Mouse (Mus musculus): Measurements from ENCODE around the gene Tasp1. TPM values are rescaled to one million over a fixed set of nuclear protein-coding genes. Genes with fewer than 3 reads are reported as not detected.
"Not testable (repeated sequence)": the region's sequence is repeated elsewhere in the genome, so short reads cannot be mapped to it uniquely, and the experiment has no call there.

Gene Tasp1
- polyA plus RNA-seq, 1 experiment from 2014 or later: 12.8 TPM

DNA sequence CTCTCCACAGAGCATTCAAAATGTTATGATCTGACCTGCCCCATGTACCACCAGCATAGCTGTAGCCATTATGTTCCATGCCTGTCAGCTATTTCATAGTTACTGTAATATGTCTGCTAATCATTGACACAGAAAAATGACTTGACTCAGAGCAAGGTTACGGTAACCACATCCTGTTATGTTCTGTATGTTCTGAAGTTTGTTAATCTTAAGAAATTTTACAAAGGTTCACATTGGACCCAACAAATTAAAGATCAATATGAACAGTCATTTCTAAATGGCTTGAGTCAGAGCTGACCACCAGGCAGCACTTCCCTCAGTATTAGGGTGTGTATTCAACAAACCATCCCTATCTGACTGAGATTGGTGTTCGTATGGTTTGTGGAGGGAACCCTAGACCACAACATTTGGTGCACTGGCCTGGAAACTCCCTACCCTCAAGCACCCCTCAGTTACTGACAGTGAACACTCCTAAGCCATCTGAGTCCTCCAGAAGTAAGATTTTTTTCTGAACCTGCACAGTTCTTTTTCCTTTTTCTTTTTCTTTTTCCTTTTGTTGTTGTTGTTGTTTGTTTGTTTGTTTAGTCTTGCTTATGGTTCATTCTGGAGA is 24.0 kb downstream of the Tasp1 start:
- Histone ChIP-seq H3K4me1 (no peaks in the 10 kb centered on the region), H3K9me3 (no peaks in the 10 kb centered on the region), H3K9ac (no peak overlapping the region), H3K4me3 (no peak overlapping the region), H3K27ac (no peak overlapping the region), H3K4me2 (replicated peaks) (no peak overlapping the region), H3K27me3 (replicated peaks) (no peaks in the 10 kb centered on the region), H3K36me3 (peaks cover 9% of the 10 kb centered on the region)
- no peak for ATAC-seq (ENCODE audit: low FRiP score, low read depth)
- WGBS: 89% methylated on average over 2 of the region's 2 CpGs

GRCm38 (mm10) chr2:140042081-140042480 is 24.5 kb downstream of the Tasp1 start:
- H3K27me3 ChIP-seq (replicated peaks): no peaks in the 10 kb centered on the region
- H3K4me3 ChIP-seq: no peak overlapping the region
- no peak for ATAC-seq (ENCODE audit: low FRiP score, low read depth)
- 87% methylated on average over 10 of the region's 10 CpGs for WGBS
- H3K4me1 ChIP-seq: no peaks in the 10 kb centered on the region
- no peak overlapping the region for H3K27ac ChIP-seq
- peaks cover 5% of the 10 kb centered on the region for H3K36me3 ChIP-seq
- H3K4me2 ChIP-seq (replicated peaks): no peak overlapping the region
- H3K9me3 ChIP-seq: no peaks in the 10 kb centered on the region
- H3K9ac ChIP-seq: no peak overlapping the region

DNA sequence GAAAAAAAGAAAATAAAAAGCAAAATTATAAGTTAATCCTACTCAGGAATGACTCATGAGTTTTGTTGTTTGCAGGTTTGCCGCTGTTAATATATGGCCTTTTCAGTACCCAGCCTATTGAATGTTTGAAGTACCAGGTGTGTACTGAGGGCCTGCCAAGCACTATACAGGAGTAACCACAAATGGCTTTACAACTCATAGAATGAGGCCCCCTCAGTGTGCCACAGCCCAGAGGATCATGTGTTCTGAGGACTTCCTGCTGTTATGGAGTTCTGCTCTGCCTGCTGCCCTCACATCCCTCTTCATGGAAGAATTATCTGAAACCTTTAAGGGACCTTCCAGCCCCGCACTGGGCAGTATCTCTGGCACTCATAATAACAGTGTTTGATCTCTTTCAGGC is 29.1 kb downstream of the Tasp1 start:
- ATAC-seq (ENCODE audit: low FRiP score, low read depth): no peak
- no peaks in the 10 kb centered on the region; the same call in none of the 2 replicates for H3K36me3 ChIP-seq
- H3K9ac ChIP-seq: no peak overlapping the region
- no peaks in the 10 kb centered on the region for H3K4me1 ChIP-seq
- no peak overlapping the region for H3K4me2 ChIP-seq (replicated peaks)
- H3K9me3 ChIP-seq: no peaks in the 10 kb centered on the region
- no peak overlapping the region for H3K27ac ChIP-seq
- 76% methylated on average over 2 of the region's 2 CpGs for WGBS
- no peaks in the 10 kb centered on the region for H3K27me3 ChIP-seq (replicated peaks)
- H3K4me3 ChIP-seq: no peak overlapping the region

DNA sequence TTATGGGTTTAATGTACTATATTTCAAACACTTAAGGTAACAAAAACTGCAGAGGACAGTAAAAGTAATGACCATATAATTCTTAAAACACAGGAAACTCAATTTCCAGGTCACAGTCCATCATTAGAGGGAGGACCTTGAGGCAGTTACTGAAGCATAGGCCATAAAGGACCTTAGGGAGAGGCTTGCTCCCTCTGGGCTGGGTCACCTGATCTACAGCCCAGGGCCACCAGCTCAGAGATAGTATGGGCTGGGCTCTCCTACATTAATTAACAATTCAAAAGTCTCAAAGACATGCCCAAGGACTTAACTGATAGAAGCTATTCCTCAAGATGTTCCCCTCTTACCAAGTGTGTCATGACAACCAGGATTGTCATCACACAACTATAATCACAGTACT is 29.8 kb downstream of the Tasp1 start:
- no peak overlapping the region for H3K9ac ChIP-seq
- H3K4me3 ChIP-seq: no peak overlapping the region
- no peaks in the 10 kb centered on the region; the same call in none of the 2 replicates for H3K36me3 ChIP-seq
- H3K27ac ChIP-seq: no peak overlapping the region
- no peak for ATAC-seq (ENCODE audit: low FRiP score, low read depth)
- no peak overlapping the region for H3K4me2 ChIP-seq (replicated peaks)
- no peaks in the 10 kb centered on the region for H3K9me3 ChIP-seq
- H3K27me3 ChIP-seq (replicated peaks): no peaks in the 10 kb centered on the region
- no peaks in the 10 kb centered on the region for H3K4me1 ChIP-seq

DNA sequence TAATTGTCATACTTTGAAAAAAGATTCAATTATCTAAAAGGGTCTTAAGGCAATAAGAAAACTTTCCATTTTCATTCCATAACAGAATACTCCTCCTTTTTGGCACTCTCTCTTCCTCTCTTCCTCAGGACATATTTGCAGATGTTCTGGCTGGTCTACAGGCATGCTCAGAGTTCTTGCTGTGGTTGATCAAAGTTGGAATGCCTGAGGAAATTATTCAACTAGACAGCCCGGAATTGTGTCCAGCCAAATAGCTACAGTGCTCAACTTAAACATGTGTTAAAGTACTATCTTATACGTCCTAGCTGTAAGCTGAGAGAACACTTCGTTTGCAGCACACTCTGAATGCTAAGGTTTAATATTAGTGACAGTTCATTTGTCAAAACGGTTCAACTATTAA is 41.7 kb downstream of the Tasp1 start:
- no peak for ATAC-seq (ENCODE audit: low FRiP score, low read depth)
- Histone ChIP-seq H3K9ac (no peak overlapping the region), H3K27me3 (replicated peaks) (no peaks in the 10 kb centered on the region), H3K27ac (no peak overlapping the region), H3K4me3 (no peak overlapping the region), H3K36me3 (peaks cover 6% of the 10 kb centered on the region; the same call in 1 of the 2 replicates), H3K9me3 (no peaks in the 10 kb centered on the region), H3K4me1 (no peaks in the 10 kb centered on the region), H3K4me2 (replicated peaks) (no peak overlapping the region)
- WGBS: 79% methylated on average over 4 of the region's 4 CpGs

- Histone ChIP-seq H3K4me1 (no peaks in the 10 kb centered on the region), H3K9me3 (no peaks in the 10 kb centered on the region)
- ATAC-seq (ENCODE audit: low FRiP score, low read depth): no peak
Observed at GRCm38 (mm10) chr2:140007406-140007805, 59.2 kb downstream of the Tasp1 start.

GRCm38 (mm10) chr2:139998170-139998569 is 68.4 kb downstream of the Tasp1 start:
- no peak overlapping the region for H3K9ac ChIP-seq
- no peaks in the 10 kb centered on the region; the same call in 1 of the 2 replicates for H3K36me3 ChIP-seq
- H3K27me3 ChIP-seq (replicated peaks): no peaks in the 10 kb centered on the region
- H3K4me3 ChIP-seq: no peak overlapping the region
- 86% methylated on average over 2 of the region's 2 CpGs for WGBS
- no peaks in the 10 kb centered on the region for H3K9me3 ChIP-seq
- no peak overlapping the region for H3K27ac ChIP-seq
- H3K4me1 ChIP-seq: no peaks in the 10 kb centered on the region
- ATAC-seq (ENCODE audit: low FRiP score, low read depth): no peak
- H3K4me2 ChIP-seq (replicated peaks): no peak overlapping the region

More at GRCm38 (mm10) chr2:140007406-140007805, 59.2 kb downstream of the Tasp1 start:
- Histone ChIP-seq H3K4me3 (no peak overlapping the region), H3K36me3 (no peaks in the 10 kb centered on the region), H3K27ac (no peak overlapping the region), H3K27me3 (replicated peaks) (no peaks in the 10 kb centered on the region), H3K4me2 (replicated peaks) (no peak overlapping the region), H3K9ac (no peak overlapping the region)
- WGBS: 93% methylated on average over 3 of the region's 3 CpGs

- H3K4me1 ChIP-seq; H3K9me3 ChIP-seq; H3K9ac ChIP-seq; H3K36me3 ChIP-seq; H3K4me2 ChIP-seq (replicated peaks); H3K27ac ChIP-seq; H3K4me3 ChIP-seq; ATAC-seq (ENCODE audit: low FRiP score, low read depth); H3K27me3 ChIP-seq (replicated peaks): not testable (repeated sequence)
- WGBS: 97% methylated on average over 1 of the region's 1 CpGs
Observed at GRCm38 (mm10) chr2:139989907-139990306, 76.7 kb downstream of the Tasp1 start.

GRCm38 (mm10) chr2:139967451-139967850 is 99.2 kb downstream of the Tasp1 start:
- Histone ChIP-seq H3K27ac (no peak overlapping the region), H3K9ac (no peak overlapping the region), H3K4me1 (no peaks in the 10 kb centered on the region), H3K4me2 (replicated peaks) (no peak overlapping the region), H3K9me3 (no peaks in the 10 kb centered on the region), H3K4me3 (no peak overlapping the region), H3K27me3 (replicated peaks) (no peaks in the 10 kb centered on the region), H3K36me3 (no peaks in the 10 kb centered on the region)
- WGBS: 76% methylated on average over 2 of the region's 2 CpGs
- no peak for ATAC-seq (ENCODE audit: low FRiP score, low read depth)

DNA sequence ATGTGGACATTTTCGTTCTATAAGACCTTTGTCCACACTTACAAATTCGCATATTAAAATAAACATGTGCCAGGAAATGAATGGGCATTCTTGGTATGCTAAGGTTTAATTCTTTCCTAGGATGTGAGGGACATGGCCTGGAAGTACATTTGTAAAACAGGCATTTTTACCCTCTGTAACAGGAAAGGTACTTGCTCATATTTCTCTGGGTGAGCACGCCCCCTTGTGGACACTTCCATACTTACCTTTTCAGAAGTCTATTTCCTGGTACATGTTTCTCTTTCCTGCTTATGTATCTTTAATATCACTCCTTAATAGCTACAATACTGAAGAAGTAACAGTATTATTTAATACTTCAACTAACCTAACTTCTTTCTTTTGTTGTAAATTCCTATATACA is 100.3 kb downstream of the Tasp1 start:
- 61% methylated on average over 3 of the region's 3 CpGs for WGBS
- Histone ChIP-seq H3K9ac (no peak overlapping the region), H3K4me3 (no peak overlapping the region), H3K36me3 (no peaks in the 10 kb centered on the region), H3K27me3 (replicated peaks) (no peaks in the 10 kb centered on the region), H3K4me1 (no peaks in the 10 kb centered on the region), H3K9me3 (no peaks in the 10 kb centered on the region), H3K4me2 (replicated peaks) (no peak overlapping the region), H3K27ac (no peak overlapping the region)
- ATAC-seq (ENCODE audit: low FRiP score, low read depth): no peak

GRCm38 (mm10) chr2:139948843-139949242 is 117.8 kb downstream of the Tasp1 start:
- Histone ChIP-seq H3K27me3 (replicated peaks) (no peaks in the 10 kb centered on the region), H3K4me3 (no peak overlapping the region), H3K9me3 (no peaks in the 10 kb centered on the region), H3K36me3 (no peaks in the 10 kb centered on the region; the same call in 1 of the 2 replicates), H3K9ac (no peak overlapping the region), H3K27ac (no peak overlapping the region), H3K4me2 (replicated peaks) (no peak overlapping the region), H3K4me1 (no peaks in the 10 kb centered on the region)
- 0 out of 2 replicates have a peak, but pooled peaks have one; percentile 58 for ATAC-seq (ENCODE audit: low FRiP score, low read depth)
- 64% methylated on average over 1 of the region's 1 CpGs for WGBS

GRCm38 (mm10) chr2:139937581-139937980 is 129.0 kb downstream of the Tasp1 start:
- 25% methylated on average over 2 of the region's 2 CpGs for WGBS
- 0 out of 2 replicates have a peak, but pooled peaks cover 4% of the 10 kb centered on the region for H3K36me3 ChIP-seq

GRCm38 (mm10) chr2:139934577-139934976 is 132.0 kb downstream of the Tasp1 start:
- 78% methylated on average over 10 of the region's 10 CpGs for WGBS
- Histone ChIP-seq H3K27me3 (replicated peaks) (no peaks in the 10 kb centered on the region), H3K9me3 (no peaks in the 10 kb centered on the region), H3K9ac (no peak overlapping the region), H3K4me2 (replicated peaks) (no peak overlapping the region), H3K4me1 (no peaks in the 10 kb centered on the region), H3K27ac (no peak overlapping the region), H3K36me3 (no peaks in the 10 kb centered on the region), H3K4me3 (no peak overlapping the region)
- ATAC-seq (ENCODE audit: low FRiP score, low read depth): no peak

More at GRCm38 (mm10) chr2:139937581-139937980, 129.0 kb downstream of the Tasp1 start:
- Histone ChIP-seq H3K27ac (no peak overlapping the region), H3K27me3 (replicated peaks) (no peaks in the 10 kb centered on the region), H3K4me3 (no peak overlapping the region), H3K4me1 (no peaks in the 10 kb centered on the region), H3K4me2 (replicated peaks) (no peak overlapping the region), H3K9ac (no peak overlapping the region), H3K9me3 (no peaks in the 10 kb centered on the region)
- no peak for ATAC-seq (ENCODE audit: low FRiP score, low read depth)

Measured in neural tube, embryonic 12.5 days (tissue).